Mouse (Mus musculus) frontal cortex, postnatal 14 days (tissue): ENCODE results near the gene Olfr1362.

Source experiments
- DNase-seq, 2 experiments: peaks; one replicate each; pipeline ENCODE4 v3.0.0; 2022; ENCODE audit warnings: low spot score in 2 of 2

Olfr1362 gene

DNA sequence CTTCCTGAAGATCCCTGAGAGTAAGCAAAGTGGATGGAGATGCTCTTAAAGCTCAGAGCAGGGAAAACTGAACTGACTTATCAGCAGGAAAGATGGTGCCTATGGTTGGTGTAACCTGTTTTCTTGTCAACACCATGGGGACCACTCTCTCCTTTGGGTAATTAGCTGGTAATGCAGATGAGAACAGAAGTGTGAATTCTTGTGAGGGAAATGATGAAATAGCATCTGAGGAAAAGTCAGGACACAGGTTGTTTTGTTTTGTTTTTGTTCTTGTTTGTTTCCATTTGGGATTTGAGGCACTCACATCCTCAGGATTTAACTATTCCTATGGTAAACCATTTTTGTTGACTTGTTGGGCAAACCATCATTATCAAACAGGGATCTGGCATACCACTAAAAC is at the start of gene Olfr1362:
TSS of gene Olfr1362 (minus strand) at position 101 of the 400 bp plus-strand sequence.
- DNase-seq = no peak

DNA sequence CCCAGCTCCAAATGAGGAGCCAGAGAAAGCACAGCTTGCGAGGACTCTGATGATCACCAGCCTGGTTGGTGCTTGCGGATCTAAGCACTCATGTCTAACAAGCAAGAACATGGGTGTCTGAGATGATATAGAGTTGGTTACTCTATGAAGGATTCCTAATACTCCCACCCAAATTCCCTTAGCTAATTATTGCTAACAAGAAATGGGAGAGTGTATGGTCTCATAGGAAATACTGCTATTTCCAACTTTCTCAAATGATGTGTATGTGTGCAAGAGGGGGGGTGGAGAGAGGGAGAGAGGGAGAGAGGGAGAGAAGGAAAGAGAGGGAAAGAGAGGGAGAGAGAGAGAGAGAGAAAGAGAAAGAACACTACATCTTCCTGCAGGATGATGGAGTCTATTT is 49.5 kb upstream of the Olfr1362 start, which contains the start of gene Olfr1361:
TSS of gene Olfr1361 (minus strand) at position 101 of the 400 bp plus-strand sequence.
- no peak for DNase-seq

DNA sequence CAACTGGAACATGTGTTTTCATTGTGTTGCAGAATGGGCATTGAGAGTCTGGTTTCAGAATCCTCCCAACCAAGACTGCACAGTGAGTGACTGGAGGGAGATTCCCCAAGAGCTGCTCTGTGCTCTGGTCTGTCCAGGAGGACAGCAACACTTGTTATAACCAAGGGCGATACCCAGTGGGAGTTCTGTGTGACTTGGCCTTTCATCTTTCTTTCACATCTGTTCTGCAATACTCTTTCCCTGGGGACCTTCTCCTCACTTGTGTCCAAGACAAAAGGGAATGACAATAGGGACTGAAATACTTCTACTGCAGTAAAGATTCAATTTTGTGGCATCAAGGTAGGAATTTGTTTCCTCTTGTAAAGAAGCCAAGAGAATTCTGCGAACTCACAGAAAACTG is 28.6 kb upstream of the Olfr1362 start, which contains the start of gene Olfr11:
TSS of gene Olfr11 (minus strand) at position 101 of the 400 bp plus-strand sequence.
- DNase-seq = no peak

DNA sequence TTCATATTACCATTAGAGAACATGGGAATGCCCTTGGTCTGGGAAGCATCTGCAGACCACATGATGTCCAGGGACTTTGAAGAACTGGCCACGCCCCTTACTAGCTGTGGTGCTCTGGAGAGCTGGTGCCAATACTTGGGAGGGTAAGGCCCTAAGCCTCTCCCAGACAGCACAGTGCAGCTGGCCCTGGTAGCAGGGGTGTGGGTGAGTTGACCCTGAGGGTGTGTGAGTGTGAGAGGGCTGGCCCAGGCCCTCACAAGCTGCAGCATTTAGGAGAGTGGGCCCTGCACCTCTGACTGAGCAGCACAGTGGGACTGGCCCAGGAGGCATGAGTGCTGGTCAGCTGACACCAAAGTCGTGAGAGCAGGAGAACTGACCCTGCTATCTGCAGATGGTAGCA is 22.2 kb downstream of the Olfr1362 start:
- no peak for DNase-seq

DNA sequence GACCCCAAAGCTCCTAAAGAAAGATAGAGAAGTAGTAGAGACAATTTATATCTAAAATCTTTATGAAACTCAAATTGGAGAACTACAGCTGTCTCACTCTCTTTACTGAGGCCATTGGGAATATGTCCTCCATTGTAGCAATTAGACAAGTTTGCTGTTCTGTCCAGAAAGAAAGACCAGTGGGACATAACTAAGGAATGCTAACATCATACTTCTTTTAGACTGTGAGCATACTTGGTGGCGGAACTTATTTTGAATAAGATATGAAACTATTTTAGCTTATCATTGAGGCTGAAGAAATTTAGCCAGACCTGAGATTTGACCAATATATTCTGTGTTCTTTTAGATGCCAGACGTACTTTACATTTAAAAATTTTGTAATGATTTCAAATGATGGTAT is 32.2 kb downstream of the Olfr1362 start, which contains the start of gene Olfr1364:
TSS of gene Olfr1364 (minus strand) at position 101 of the 400 bp plus-strand sequence.
- DNase-seq = no peak
